Mouse (Mus musculus) G1E-ER4 (cell line): ENCODE results near the gene Paics. TPM values are rescaled to one million over a fixed set of nuclear protein-coding genes. Genes with fewer than 3 reads are reported as not detected.

Experiments used
- GATA1 ChIP-seq: IDR thresholded peaks from one replicate; pipeline ENCODE4 v1.8.0; 2012; ENCODE audit warnings: low read length, inconsistent platforms
- polyA plus RNA-seq: library from polyadenylated mRNA; stranded (reverse); fragments of >175 nt; gene quantifications from 2 replicates; pipeline ENCODE4 v1.2.3, GENCODE M21; 2012

Gene Paics
- polyA plus RNA-seq, result 19.1 and 22.6 TPM in 2 replicates

DNA sequence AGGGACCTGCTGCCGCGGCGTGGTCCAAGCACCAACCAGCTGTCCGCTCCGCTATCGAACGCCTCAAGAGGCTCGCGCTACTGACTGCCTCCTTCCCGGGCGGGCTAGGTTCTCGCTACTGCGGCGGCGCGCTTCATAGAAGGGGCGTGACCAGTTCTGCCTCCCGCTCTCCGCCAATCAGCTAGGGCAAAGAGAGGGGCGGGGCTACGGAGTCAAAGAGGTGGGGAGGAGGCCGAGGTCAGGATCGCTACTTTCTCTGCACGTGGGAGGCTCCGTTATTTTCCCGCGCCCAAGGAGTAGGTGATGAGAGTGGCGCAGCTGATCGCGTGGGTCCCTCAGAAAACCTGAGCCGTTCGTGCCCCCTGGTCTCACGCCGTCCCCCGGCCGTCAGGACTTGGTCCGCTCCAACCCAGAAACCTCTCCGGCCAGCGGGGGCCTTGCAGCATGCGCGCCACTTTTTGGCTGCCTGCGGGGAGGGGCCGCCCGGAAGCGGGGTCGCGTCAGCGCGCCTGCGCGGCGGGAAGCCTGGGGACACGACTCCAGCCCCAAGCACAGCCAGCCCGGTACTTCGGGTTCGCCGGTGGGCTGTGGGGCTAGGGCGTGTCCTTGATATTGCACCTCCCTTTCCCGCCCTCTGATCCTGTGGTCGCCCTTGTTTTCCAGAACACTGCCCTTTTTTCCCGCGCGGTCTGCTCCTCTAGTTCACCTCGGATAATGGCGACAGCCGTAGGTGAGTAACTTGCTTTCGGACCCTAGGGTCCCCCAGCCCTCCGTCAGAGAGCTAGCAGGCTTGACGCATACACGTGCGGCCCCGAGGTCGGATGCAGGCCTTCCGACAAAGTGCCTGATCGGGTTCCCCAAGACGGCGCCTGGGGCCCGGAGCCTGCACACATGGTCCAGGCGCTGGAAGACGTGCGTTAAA lies at the start of gene Paics, which contains the start of gene Ppat:
Paics (plus strand) TSS at position 202 of the 922 bp plus-strand sequence.
Ppat (minus strand) TSS at position 473 of the 922 bp plus-strand sequence.
- TF ChIP-seq GATA1, result no peak

DNA sequence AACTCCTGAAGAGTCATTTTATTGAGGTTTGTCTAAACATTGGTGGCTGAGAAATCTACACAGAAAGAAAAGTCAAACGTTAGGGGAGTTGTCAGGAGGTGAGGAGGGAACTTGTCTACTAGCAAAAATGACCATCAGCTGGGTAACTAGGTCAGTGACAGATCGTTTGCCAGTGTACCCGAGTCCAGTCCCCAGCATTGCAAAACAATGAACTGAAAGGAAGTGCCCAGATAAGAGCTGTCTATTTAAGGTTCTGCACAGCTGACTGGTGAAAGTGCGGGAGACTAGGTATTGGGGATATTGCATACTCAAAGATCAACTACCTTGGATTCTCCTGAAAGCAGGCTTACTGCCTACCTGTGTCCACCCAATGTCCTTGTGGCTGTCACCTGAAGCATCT lies 49.0 kb upstream of the Paics start:
- TF ChIP-seq GATA1, result no peak

DNA sequence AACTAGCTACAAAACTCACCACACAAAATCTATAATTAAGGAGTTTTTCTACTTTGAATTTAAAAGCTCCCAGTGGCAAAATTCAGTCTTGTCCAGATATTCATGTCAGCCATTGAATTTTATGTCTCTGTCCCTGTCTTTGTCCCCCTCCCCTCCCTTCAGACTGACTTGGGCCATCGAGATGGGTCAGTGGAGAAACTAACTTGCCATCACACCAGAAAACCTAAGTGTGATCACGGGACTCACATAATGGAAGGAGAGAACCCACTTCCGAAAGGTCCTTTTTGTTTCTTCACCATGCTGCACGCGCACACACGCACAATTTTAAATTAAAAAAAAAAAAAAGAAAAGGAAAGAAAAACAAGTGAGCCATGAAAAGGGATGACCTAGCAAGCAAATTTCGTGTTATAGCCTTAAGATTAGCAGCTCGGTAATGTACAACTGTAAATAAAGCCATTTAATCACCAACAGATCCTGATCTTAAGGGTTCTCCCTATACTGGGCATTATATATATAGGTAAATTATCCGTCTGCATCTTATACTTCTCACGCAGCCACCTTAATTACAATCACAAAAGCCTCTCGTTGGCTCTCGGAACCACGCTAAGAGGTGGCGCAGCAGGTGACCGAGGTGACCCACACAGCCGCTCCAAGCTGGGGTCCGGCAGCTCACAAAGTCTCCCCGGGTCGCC lies 46.2 kb upstream of the Paics start:
- no peak for TF ChIP-seq GATA1

DNA sequence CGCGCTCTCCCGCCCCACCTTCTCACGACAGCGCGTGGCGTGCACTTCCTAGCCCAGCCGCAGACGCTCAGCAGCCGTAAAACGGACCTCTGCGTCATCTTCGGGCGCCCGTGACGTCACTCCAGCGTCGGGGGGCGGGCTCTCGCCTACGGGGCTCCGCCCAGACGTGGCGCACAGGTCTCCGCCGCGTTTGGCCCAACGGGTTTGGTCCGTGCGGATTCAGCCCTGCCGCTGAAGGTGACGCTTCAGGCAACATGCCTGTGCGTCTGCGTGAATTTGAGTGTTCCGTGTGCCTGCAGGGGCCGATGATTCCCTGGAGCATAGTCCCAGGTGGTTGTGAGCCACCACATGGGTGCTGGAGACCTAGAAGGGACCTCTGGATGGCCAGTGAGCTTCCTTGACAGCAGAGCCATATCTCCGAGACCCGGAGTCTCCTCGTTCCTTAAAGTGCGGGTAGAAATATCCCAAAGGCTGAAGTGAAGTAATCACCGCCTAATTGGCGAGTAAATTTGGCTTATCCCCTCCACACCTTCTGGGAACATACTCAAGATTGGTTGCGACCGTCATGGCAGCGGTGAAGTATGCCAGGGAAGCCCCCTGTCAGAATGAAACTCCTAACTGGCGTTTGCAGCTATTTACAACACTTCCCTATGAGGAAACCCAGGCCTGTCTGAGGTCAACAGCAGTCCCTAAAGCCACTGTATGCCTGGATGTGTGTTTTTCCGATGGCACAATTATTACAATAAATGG lies 45.5 kb upstream of the Paics start, which contains the start of gene Aasdh:
Aasdh (minus strand) TSS at position 110 of the 750 bp plus-strand sequence.
- no peak for TF ChIP-seq GATA1

DNA sequence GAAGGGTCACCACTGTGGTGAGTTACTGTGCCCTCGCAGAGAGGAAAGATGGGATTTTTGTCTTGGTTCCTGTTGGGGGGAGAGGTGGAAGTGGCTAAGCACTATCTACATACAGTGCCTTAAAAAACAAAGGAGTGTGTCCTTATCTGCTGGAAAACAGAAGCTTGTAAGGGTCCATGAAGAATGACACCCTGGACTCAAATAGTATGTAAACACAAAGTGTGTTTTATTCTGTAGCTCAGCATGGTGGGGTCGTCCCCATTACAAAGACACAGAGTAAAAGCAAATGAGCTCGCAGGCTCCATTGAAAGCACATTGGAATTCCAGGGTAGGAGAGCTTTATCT lies 45.0 kb upstream of the Paics start:
- no peak for TF ChIP-seq GATA1

DNA sequence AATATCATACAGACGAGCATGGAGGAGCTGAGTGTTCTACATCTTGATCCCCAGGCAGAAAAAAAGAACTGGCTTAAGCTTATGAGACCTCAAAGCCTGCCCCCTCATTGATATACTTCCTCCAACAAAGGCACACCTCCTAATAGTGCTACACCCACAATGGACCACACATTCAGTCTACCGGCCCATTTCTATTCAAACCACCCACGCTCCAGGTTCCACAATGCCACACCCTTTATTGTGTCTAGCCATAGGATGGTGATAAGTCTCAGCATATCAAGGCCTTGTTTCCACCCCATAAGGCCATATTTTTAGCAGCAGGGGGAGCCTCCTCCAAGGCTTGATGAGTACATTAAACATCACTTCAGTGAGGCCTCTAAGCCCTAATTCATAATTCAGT lies 40.3 kb upstream of the Paics start:
- no peak for TF ChIP-seq GATA1

DNA sequence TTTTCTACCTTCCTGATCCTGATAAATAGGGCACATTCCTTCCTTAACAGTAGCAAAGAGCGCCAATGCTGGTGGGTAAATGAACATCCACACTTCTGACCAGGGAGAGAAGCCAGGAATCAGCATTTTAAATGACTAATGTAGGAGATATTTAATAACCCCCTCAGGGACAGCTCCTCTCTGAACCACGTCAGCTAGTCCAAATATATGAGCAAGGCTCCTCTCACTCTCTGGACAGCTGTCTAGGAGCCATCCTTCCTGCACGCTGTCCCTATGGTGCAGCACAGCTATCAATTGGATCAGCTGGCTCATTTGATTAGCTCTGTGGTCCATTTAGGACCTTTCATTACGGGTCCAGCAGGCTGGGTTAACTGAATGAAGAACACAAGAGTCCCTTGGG lies 28.3 kb upstream of the Paics start:
- no peak for TF ChIP-seq GATA1

DNA sequence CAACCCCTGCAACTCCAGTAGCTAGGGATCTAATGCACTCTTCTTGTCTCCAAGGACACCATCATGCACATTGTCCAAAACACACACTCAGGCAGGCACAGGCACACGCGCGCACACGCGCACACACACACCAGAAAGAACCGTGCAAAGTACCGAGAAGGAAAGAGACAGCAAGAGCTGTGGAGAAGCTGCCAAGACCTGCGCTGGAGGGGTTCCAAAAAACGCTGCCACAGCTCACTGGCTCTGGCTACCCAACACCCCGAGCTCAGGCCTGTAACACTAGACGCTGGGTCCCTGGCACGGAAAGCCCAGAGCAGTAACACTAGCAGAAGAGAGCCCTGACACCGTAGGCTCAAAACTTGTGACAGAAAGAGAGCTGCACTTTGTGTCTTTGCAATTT lies 27.7 kb upstream of the Paics start:
- TF ChIP-seq GATA1, result no peak

DNA sequence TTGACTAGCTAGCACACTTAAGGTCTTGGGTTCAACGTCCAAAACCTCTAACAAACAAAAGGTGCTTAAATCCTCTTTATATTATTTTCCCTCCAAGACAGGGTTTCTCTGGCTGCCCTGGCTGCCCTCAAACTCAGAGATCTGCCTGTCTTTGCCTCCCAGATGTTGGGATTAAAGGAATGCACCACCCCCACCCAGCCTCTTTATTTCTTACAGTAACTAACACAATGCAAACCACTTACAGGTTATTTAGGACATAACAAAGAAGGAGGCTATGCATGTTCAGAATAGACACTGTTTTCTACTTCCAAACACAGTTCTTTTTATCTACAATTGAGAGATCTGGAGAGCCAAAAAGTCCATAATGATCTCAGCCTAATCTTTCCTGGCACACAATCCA lies 26.8 kb upstream of the Paics start:
- no peak for TF ChIP-seq GATA1

DNA sequence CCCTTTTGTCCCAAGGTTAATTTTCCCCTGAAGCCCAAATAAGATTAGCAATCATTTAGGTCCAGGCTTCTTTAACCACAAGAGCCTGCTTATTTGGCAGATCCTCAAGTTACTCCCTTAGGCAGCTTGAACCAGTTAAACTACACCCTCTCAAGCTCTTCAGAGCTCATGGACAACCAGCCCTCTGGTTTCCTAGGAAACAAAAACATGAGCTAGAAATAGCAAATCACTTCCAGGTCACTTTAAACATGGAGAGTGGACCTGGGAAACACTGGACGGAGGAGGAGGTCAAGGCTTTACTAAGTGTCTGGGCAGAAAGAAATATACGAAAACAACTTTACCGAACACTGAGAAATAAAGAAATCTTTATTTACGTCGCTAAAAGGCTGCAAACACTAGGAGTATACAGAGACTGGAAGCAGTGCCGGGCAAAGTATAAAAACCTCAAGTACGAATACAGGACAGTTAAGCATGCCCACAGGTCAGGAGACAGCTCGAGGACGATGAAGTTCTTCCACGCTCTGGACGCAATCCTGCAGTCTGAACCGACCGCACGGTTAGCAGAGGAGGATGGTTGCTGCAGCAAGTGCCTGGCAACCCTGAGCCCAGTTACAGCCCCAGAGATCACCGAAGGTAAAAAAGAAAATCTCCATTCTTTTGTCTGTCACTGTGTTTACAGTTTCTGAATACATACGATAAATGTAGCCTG lies 22.8 kb upstream of the Paics start:
- no peak for TF ChIP-seq GATA1

DNA sequence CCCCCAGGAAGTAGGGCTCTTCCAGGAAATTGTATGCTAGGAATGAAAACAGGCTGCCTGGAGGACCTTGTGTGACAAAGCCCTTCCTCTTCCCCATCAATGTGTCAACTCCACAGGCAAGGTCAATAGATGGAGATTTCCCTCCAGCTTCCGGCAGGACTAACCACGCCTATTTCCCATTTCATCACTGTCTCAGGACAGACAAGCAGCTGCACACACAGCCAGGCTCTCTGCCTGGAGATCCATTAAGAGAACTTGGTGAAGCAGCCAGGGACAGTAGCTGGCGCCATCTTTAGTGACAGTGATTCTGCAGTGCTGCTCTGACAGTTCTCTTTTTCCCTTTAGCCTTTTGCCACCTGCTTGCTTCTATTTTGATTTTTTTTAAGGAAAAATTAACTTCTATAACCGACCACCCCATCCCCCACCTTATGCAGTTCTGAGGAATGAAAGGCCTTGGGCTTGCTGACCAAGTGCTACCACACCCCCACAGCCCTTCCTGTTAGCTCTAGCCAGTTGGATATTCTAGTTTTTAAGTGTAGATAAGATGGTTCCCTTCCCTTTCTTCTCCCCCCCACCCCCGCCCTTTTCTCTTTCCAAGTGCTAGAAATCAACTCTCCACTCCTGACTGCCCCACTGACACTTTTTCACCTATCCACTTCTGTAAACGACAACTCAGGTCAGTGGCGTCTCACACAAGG lies 21.8 kb upstream of the Paics start:
- no peak for TF ChIP-seq GATA1

DNA sequence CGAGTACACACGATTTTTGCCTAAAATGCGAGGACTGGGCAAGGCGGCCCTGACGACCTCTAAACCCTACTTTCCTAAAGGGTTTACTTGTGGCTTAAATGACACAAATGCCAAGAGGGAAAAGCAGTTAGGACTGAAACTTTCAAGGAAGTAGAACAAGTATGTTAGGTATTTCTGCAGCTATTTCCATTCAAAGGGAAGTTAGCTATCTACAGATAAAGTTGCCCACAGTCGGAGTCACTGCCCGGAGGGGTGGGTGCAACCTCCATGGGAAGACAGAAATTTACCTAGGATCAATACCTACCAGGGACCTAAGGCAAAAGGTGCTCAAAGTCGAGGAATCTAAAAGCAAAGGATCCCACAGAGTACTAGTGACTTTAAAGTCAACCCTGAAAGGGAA lies 11.4 kb upstream of the Paics start:
- TF ChIP-seq GATA1, result no peak

DNA sequence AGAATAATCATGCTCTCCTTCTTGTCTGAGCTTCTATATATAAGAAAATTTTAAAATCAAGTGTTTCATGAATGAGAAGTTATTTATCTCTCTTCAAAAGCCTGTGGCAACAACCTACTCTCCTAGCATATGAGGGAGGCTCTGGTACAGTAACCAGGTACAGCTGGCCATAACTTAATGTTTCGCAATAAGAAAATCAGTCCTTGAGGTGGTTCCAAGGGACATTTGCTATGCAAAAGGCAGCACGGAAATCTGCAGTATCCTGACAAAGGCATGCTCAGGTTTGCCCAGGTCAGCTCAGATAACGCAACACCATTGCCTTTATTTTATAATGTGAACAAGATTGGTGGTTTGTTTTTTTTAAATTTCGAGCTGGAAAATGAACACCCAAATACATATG lies 9.1 kb upstream of the Paics start:
- TF ChIP-seq GATA1, result no peak

DNA sequence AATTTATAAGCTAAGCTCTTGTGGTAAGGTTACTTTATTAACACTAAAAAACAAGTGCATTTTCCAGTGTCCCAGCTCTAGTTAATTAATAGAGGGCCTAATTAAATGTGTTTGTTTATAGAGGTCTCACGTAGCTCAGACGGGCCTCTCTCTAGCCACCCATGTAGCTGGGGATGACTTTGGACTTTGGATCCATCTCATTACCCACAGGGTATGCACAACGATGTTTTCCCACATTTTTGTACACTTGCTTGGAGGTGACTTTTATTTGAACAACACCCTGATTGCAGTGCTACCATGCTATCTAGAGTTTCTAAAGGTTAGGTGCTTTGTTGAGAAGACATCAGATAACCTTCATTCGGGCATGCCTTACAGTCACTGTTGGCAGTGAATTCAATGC lies 8.6 kb upstream of the Paics start:
- TF ChIP-seq GATA1, result no peak
